Mouse (Mus musculus) forebrain, embryonic 14.5 days (tissue): ENCODE data around the gene Rgs19. TPM values are rescaled to one million over a fixed set of nuclear protein-coding genes. Genes with fewer than 3 reads are reported as not detected.

Experiments used
- ATAC-seq: fragments of 200-750 bp; cut with Nextera tagmentation; 2 replicates; pipeline ENCODE4 v1.8.0; 2017; ENCODE audit warnings: mild to moderate bottlenecking, moderate library complexity
- DNase-seq: peaks from one replicate; pipeline ENCODE4 v3.0.0-alpha.2; 2015; ENCODE audit warnings: low spot score
- H3K27ac ChIP-seq: fragments of 300-500 bp; sonication (generic); 2 replicates; pipeline ENCODE4 v1.5.1; 2014; ENCODE audit warnings: low read depth, mild to moderate bottlenecking, control low read depth, low read length, moderate library complexity
- H3K27me3 ChIP-seq: fragments of 300-500 bp; sonication (generic); replicated peaks from 2 replicates; pipeline ENCODE4 v1.6.1; 2014; ENCODE audit warnings: low read length, control low read depth, mixed read lengths; ENCODE audit not compliant: control insufficient read depth, insufficient read depth
- H3K36me3 ChIP-seq: fragments of 300-500 bp; sonication (generic); 2 replicates; pipeline ENCODE4 v1.6.1; 2014; ENCODE audit warnings: low read length, control low read depth; ENCODE audit not compliant: control insufficient read depth, insufficient read depth
- H3K4me1 ChIP-seq: fragments of 300-500 bp; sonication (generic); 2 replicates; pipeline ENCODE4 v1.6.1; 2014; ENCODE audit warnings: antibody characterized with exemption, low read length, control low read depth; ENCODE audit not compliant: control insufficient read depth, insufficient read depth
- H3K4me2 ChIP-seq: fragments of 300-500 bp; sonication (generic); 2 replicates; pipeline ENCODE4 v1.6.1; 2014; ENCODE audit warnings: mild to moderate bottlenecking, control low read depth, low read length
- H3K4me3 ChIP-seq: fragments of 300-500 bp; sonication (generic); 2 replicates; pipeline ENCODE4 v1.5.1; 2014; ENCODE audit warnings: low read depth, low read length, control low read depth
- H3K9ac ChIP-seq: fragments of 300-500 bp; sonication (generic); 2 replicates; pipeline ENCODE4 v1.6.1; 2014; ENCODE audit warnings: mild to moderate bottlenecking, low read length, control low read depth, moderate library complexity
- H3K9me3 ChIP-seq: fragments of 300-500 bp; sonication (generic); replicated peaks from 2 replicates; pipeline ENCODE4 v1.6.1; 2016; ENCODE audit warnings: low read length, control low read depth, mixed read lengths; ENCODE audit not compliant: control insufficient read depth
- WGBS: fragments of 180-500 bp; shearing (Covaris S2); extraction: QIAGEN DNeasy Blood & Tissue Kit; methylation state at CpG from one replicate; pipeline ENCODE4 v1.1.7; 2014; 5-methylcytosine and 5-hydroxymethylcytosine counted together
- polyA plus RNA-seq: library from polyadenylated mRNA; unstranded; fragments of >200 nt; fragmentation: Nextera tagmentation; extraction: Ambion mirVana; gene quantifications from 2 replicates; pipeline ENCODE4 v1.2.1, GENCODE M21; 2014

Rgs19 gene
- 60.3 and 63.6 TPM in 2 replicates for polyA plus RNA-seq

- Histone ChIP-seq H3K9ac (peak within 1 kb of the TSS; percentile 83), H3K36me3 (peaks cover 15% of the 10 kb centered on the region), H3K27me3 (no peaks in the 10 kb centered on the region), H3K9me3 (no peaks in the 10 kb centered on the region), H3K4me2 (peak within 1 kb of the TSS; percentile 81), H3K27ac (peak within 1 kb of the TSS; percentile 35; the same call in 1 of the 2 replicates), H3K4me1 (peaks cover 11% of the 10 kb centered on the region; the same call in 1 of the 2 replicates), H3K4me3 (peak within 1 kb of the TSS; percentile 71)
- under 1% methylated on average over 74 of the region's 75 CpGs for WGBS
- DNase-seq = peak; percentile 80
- ATAC-seq = peak; percentile 91
Measured at GRCm38 (mm10) chr2:181693339-181694280, at the start of gene Rgs19. Rgs19 (minus strand) TSS chr2:181693977.

DNA sequence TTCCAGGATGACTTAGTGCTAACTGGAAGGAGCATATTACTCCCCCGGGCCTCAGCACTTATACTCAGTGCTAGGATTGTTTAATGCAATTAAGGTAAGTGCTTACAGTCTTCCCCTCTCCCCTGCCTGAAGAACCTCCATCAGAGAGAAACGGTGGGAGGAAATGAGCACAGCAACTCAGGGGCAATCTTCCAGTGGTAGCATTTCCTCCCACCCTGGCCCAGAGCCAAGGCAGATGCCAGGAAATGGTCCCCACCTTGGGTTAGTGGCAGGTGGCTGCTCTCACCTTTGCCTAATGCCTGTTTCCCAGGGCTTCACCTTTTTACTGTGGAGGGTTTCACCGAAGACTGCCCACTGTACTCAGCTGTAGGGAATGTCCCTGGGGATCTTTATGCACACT lies 36.3 kb upstream of the Rgs19 start:
- Histone ChIP-seq H3K27ac (no peak overlapping the region), H3K4me3 (no peak overlapping the region), H3K27me3 (no peaks in the 10 kb centered on the region), H3K36me3 (peaks cover 9% of the 10 kb centered on the region; the same call in 1 of the 2 replicates), H3K9ac (no peak overlapping the region), H3K4me1 (peaks cover 8% of the 10 kb centered on the region), H3K4me2 (no peak overlapping the region), H3K9me3 (no peaks in the 10 kb centered on the region)
- DNase-seq (no peak), ATAC-seq (no peak)
- WGBS = 66% methylated on average over 3 of the region's 3 CpGs

DNA sequence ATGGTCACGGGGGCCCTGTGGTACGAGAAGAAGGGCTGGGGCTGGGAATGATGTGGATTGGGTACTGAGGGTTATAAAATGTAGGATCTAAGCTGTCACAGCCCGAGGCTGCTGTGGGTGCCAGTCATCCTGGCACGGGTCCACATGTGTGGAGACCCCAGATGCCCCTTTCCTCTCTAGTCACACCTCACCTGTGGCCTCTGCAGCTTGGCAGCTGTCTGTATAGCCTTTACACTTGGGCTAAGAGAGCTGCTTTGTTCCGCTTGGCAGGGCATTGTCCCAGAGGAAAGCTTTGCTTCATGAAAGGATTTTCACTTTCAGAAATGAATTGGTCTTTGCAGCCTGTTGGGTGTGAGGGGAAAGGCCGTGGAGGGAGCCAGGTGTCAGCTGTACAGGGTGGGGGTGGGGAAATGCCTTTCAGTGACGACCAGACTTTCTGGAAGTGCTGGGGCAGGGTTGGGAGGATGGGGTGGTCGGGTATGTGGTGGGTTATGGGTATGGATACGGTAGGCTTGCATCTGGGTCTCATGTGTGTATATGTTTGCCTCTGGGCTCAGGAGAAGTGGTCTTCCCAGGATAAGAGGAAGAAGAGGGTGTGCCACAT lies 34.0 kb upstream of the Rgs19 start:
- no peak overlapping the region for H3K9ac ChIP-seq
- peak; percentile 75 for ATAC-seq
- 19% methylated on average over 9 of the region's 9 CpGs for WGBS

GRCm38 (mm10) chr2:181722213-181722612 lies 28.4 kb upstream of the Rgs19 start:
- Histone ChIP-seq H3K9me3 (no peaks in the 10 kb centered on the region), H3K27ac (no peak overlapping the region), H3K9ac (no peak overlapping the region), H3K4me3 (no peak overlapping the region), H3K36me3 (peaks cover 33% of the 10 kb centered on the region), H3K4me2 (no peak overlapping the region), H3K27me3 (no peaks in the 10 kb centered on the region), H3K4me1 (peaks cover 1% of the 10 kb centered on the region; the same call in 1 of the 2 replicates)
- ATAC-seq = peak; percentile 44; the same call in 1 of the 2 replicates
- WGBS = 8% methylated on average over 3 of the region's 3 CpGs
- DNase-seq = peak; percentile 76

More for the DNA sequence above, 34.0 kb upstream of the Rgs19 start:
- Histone ChIP-seq H3K9me3 (no peaks in the 10 kb centered on the region), H3K4me2 (no peak overlapping the region), H3K36me3 (peaks cover 9% of the 10 kb centered on the region; the same call in 1 of the 2 replicates), H3K27ac (no peak overlapping the region), H3K27me3 (no peaks in the 10 kb centered on the region), H3K4me3 (no peak overlapping the region), H3K4me1 (peaks cover 8% of the 10 kb centered on the region)
- DNase-seq = peak; percentile 51

DNA sequence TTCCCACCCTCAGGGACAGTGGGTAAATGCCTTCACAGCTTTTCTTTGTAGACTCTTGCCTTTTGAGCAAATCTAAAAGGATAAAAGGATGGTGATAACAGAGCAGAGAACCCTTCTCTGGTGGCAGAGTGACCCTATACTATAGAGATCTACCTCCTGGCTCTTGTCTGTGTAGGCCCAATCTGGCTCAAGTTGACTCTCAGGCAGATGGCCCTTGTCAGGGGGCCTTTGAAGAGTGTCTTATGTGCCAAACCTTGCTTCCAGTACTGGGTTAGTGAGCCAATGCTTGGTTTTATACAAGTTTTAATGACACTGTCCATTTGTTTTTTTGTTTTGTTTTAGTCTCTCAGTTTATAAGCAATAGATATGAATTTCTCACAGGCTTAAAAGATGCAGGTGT lies 27.4 kb upstream of the Rgs19 start:
- DNase-seq (no peak), ATAC-seq (no peak)
- Histone ChIP-seq H3K9me3 (no peaks in the 10 kb centered on the region), H3K4me2 (no peak overlapping the region), H3K27ac (no peak overlapping the region), H3K9ac (no peak overlapping the region), H3K36me3 (peaks cover 25% of the 10 kb centered on the region), H3K4me1 (peaks cover 3% of the 10 kb centered on the region; the same call in 1 of the 2 replicates), H3K27me3 (no peaks in the 10 kb centered on the region), H3K4me3 (no peak overlapping the region)

- no peak overlapping the region for H3K27ac ChIP-seq
- no peak overlapping the region for H3K4me3 ChIP-seq
Measured at GRCm38 (mm10) chr2:181720061-181720460, 26.3 kb upstream of the Rgs19 start.

DNA sequence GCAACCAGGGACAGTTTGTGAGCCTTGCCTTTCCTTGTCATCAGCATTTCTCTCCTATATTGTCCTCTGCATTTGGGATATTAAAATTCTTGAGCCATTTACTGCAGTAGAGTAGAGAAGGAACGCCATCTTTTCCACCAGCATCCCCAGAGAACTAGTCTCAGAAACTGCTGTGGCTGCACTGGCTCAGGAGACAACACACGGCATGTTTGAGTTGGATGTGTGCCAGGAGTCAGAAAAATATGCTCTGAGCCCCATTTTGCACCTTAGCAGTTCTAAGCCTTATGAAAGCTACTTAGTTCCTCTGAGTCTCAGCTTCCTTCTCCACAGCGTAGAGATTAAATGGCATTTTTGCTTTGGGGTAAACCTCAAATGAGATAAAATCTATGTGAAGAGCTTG lies 23.2 kb upstream of the Rgs19 start:
- 70% methylated on average over 3 of the region's 3 CpGs for WGBS
- H3K4me1 ChIP-seq = peaks cover 19% of the 10 kb centered on the region

More at GRCm38 (mm10) chr2:181720061-181720460, 26.3 kb upstream of the Rgs19 start:
- peaks cover 24% of the 10 kb centered on the region for H3K36me3 ChIP-seq
- no peak overlapping the region for H3K9ac ChIP-seq
- no peaks in the 10 kb centered on the region for H3K27me3 ChIP-seq
- H3K9me3 ChIP-seq = no peaks in the 10 kb centered on the region
- ATAC-seq (no peak), DNase-seq (no peak)
- H3K4me1 ChIP-seq = peaks cover 5% of the 10 kb centered on the region; the same call in 1 of the 2 replicates
- H3K4me2 ChIP-seq = no peak overlapping the region
- WGBS = 33% methylated on average over 3 of the region's 3 CpGs

GRCm38 (mm10) chr2:181715382-181715781 lies 21.6 kb upstream of the Rgs19 start:
- WGBS = 61% methylated on average over 3 of the region's 3 CpGs
- H3K27me3 ChIP-seq = no peaks in the 10 kb centered on the region
- peak overlapping the region; percentile 80 for H3K27ac ChIP-seq
- H3K9me3 ChIP-seq = no peaks in the 10 kb centered on the region
- peak overlapping the region; percentile 40 for H3K4me3 ChIP-seq
- DNase-seq (no peak), ATAC-seq (peak; percentile 13)
- peaks cover 19% of the 10 kb centered on the region for H3K4me1 ChIP-seq
- H3K9ac ChIP-seq = peak overlapping the region; percentile 73
- peaks cover 21% of the 10 kb centered on the region for H3K36me3 ChIP-seq
- peak overlapping the region; percentile 59 for H3K4me2 ChIP-seq

More for the DNA sequence above, 23.2 kb upstream of the Rgs19 start:
- no peak overlapping the region for H3K9ac ChIP-seq
- DNase-seq (peak; percentile 29), ATAC-seq (no peak)
- no peak overlapping the region for H3K4me3 ChIP-seq
- no peaks in the 10 kb centered on the region for H3K27me3 ChIP-seq
- H3K9me3 ChIP-seq = no peaks in the 10 kb centered on the region
- peak overlapping the region; percentile 59; the same call in 1 of the 2 replicates for H3K4me2 ChIP-seq
- no peak overlapping the region for H3K27ac ChIP-seq
- peaks cover 24% of the 10 kb centered on the region for H3K36me3 ChIP-seq
